Mouse (Mus musculus) stomach, postnatal 0 days (tissue): ENCODE data around the gene Pkn3. TPM values are rescaled to one million over a fixed set of nuclear protein-coding genes. Genes with fewer than 3 reads are reported as not detected.

ENCODE experiments used
- ATAC-seq: fragments of 200-750 bp; cut with Nextera tagmentation; 2 replicates; pipeline ENCODE4 v1.8.0; 2017; ENCODE audit not compliant: low FRiP score, low TSS enrichment
- DNase-seq: peaks from one replicate; pipeline ENCODE4 v3.0.0-alpha.2; 2016; ENCODE audit warnings: low spot score
- H3K27ac ChIP-seq: fragments of 300-500 bp; sonication (generic); replicated peaks from 2 replicates; pipeline ENCODE4 v1.5.1; 2014; ENCODE audit warnings: mild to moderate bottlenecking, control low read depth
- H3K27me3 ChIP-seq: fragments of 300-500 bp; sonication (generic); 2 replicates; pipeline ENCODE4 v1.6.1; 2014; ENCODE audit warnings: low read length; ENCODE audit not compliant: control insufficient read depth, insufficient read depth
- H3K36me3 ChIP-seq: fragments of 300-500 bp; sonication (generic); 2 replicates; pipeline ENCODE4 v1.6.1; 2014; ENCODE audit warnings: low read length, mixed read lengths; ENCODE audit not compliant: control insufficient read depth, insufficient read depth
- H3K4me1 ChIP-seq: fragments of 300-500 bp; sonication (generic); replicated peaks from 2 replicates; pipeline ENCODE4 v1.6.1; 2014; ENCODE audit warnings: antibody characterized with exemption; ENCODE audit not compliant: control insufficient read depth, insufficient read depth
- H3K4me2 ChIP-seq: fragments of 300-500 bp; sonication (generic); replicated peaks from 2 replicates; pipeline ENCODE4 v1.6.1; 2014; ENCODE audit warnings: low read depth, mild to moderate bottlenecking, control low read depth, moderate library complexity
- H3K4me3 ChIP-seq: fragments of 300-500 bp; sonication (generic); 2 replicates; pipeline ENCODE4 v1.5.1; 2014; ENCODE audit warnings: low read depth, low read length, control low read depth
- H3K9ac ChIP-seq: fragments of 300-500 bp; sonication (generic); 2 replicates; pipeline ENCODE4 v1.6.1; 2014; ENCODE audit warnings: mild to moderate bottlenecking, low read length, control low read depth, mixed read lengths
- H3K9me3 ChIP-seq: fragments of 300-500 bp; sonication (generic); 2 replicates; pipeline ENCODE4 v1.6.1; 2016; ENCODE audit warnings: low read length; ENCODE audit not compliant: control insufficient read depth
- CTCF ChIP-seq: IDR thresholded peaks from 2 replicates; pipeline ENCODE4 v1.5.1; 2016; ENCODE audit warnings: antibody characterized with exemption, low read depth, mild to moderate bottlenecking, moderate library complexity
- EP300 ChIP-seq: optimal IDR thresholded peaks from 2 replicates; pipeline ENCODE3; 2016; ENCODE audit warnings: antibody characterized with exemption
- WGBS: fragments of 180-500 bp; shearing (Covaris S2); extraction: QIAGEN DNeasy Blood & Tissue Kit; methylation state at CpG from one replicate; pipeline ENCODE4 v1.1.7; 2014; 5-methylcytosine and 5-hydroxymethylcytosine counted together
- polyA plus RNA-seq: library from polyadenylated mRNA; unstranded; fragments of >200 nt; fragmentation: Nextera tagmentation; extraction: Ambion mirVana; gene quantifications from 2 replicates; pipeline ENCODE4 v1.2.1, GENCODE M21; 2015

The Pkn3 gene
- polyA plus RNA-seq, 1 experiment from 2014 or later, result 3.1 TPM

DNA sequence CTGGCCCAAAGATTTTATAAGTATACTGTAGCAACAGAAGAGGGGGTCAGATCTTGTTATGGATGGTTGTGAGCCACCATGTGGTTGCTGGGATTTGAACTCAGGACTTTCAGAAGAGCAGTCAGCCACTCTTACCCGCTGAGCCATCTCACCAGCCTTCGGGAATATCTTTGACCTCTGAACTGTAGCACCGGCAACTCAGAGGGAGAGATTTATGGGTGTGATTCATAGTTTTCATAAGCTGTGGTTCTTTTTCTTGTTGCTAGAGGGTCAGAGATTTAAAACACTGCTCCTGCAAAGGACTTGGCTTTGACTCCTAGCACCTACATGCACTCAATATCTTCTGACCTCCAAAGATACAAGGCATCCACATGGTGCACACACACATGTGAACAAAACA, 1.9 kb upstream of the Pkn3 start:
- no peaks in the 10 kb centered on the region for H3K27me3 ChIP-seq
- 48% methylated on average over 3 of the region's 3 CpGs for WGBS
- no peak overlapping the region for H3K9ac ChIP-seq
- H3K27ac ChIP-seq, result no peak overlapping the region
- DNase-seq (no peak), ATAC-seq (no peak)
- no peak overlapping the region for H3K4me2 ChIP-seq
- no peak overlapping the region for H3K4me3 ChIP-seq
- H3K9me3 ChIP-seq, result no peaks in the 10 kb centered on the region
- H3K4me1 ChIP-seq, result peaks cover 4% of the 10 kb centered on the region; the same call in 1 of the 2 replicates
- TF ChIP-seq CTCF (no peak), EP300 (no peak)
- H3K36me3 ChIP-seq, result peaks cover 3% of the 10 kb centered on the region; the same call in 1 of the 2 replicates

DNA sequence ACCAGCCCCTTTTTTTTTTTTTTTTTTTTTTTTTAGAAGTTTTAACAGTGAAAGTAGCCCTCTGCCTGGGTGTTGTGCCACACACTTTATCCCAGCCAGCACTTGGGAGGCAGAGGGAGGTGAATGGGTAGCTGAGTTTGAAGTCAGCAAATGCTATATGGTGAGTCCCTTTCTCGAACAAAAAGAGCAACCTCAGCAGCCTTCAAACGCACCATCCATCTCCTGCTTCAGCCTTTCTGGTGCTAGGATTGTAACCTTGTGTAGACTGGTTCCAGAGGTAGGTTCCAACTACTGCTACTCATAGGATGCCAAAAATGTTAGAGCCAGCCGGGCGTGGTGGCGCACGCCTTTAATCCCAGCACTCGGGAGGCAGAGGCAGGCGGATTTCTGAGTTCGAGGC, 1.0 kb upstream of the Pkn3 start:
- 82% methylated on average over 7 of the region's 9 CpGs for WGBS
- Histone ChIP-seq H3K9me3 (no peaks in the 10 kb centered on the region), H3K27ac (no peak overlapping the region), H3K4me1 (peaks cover 4% of the 10 kb centered on the region; the same call in 1 of the 2 replicates), H3K4me2 (no peak overlapping the region), H3K36me3 (peaks cover 3% of the 10 kb centered on the region; the same call in 1 of the 2 replicates), H3K9ac (no peak overlapping the region), H3K27me3 (no peaks in the 10 kb centered on the region), H3K4me3 (no peak overlapping the region)
- DNase-seq (no peak), ATAC-seq (no peak)
- no peak for TF ChIP-seq EP300
- TF ChIP-seq CTCF, result no peak

DNA sequence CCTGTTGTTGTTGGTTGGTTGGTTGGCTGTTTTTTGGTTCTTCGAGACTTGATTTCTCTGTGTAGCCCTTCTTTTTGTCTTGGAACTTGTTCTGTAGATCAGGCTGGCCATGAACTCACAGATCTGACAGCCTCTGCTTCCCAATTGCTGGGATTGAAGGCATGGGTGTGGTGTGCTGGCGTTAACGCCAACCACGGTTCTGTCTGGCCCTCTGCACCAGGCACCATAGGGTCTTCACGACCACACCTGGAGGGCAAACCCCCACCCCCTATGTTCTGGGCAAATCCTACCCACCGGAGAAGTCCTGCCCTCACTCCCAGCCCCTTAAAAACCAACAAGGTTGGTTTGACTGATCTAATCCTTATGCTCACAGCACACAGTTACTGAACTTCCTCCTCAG, 525 bp upstream of the Pkn3 start:
- Histone ChIP-seq H3K9me3 (no peaks in the 10 kb centered on the region), H3K27ac (no peak overlapping the region; the same call in 1 of the 2 replicates), H3K4me1 (peaks cover 4% of the 10 kb centered on the region; the same call in 1 of the 2 replicates), H3K9ac (0 out of 2 replicates have a peak overlapping the region, but pooled peaks have one; percentile 18), H3K4me2 (0 out of 2 replicates have a peak overlapping the region, but pooled peaks have one; percentile 98), H3K27me3 (no peaks in the 10 kb centered on the region), H3K36me3 (peaks cover 3% of the 10 kb centered on the region; the same call in 1 of the 2 replicates), H3K4me3 (peak overlapping the region; percentile 62; the same call in 1 of the 2 replicates)
- ATAC-seq (peak; percentile 35), DNase-seq (no peak)
- 51% methylated on average over 6 of the region's 6 CpGs for WGBS
- TF ChIP-seq CTCF, result no peak
- TF ChIP-seq EP300, result no peak

DNA sequence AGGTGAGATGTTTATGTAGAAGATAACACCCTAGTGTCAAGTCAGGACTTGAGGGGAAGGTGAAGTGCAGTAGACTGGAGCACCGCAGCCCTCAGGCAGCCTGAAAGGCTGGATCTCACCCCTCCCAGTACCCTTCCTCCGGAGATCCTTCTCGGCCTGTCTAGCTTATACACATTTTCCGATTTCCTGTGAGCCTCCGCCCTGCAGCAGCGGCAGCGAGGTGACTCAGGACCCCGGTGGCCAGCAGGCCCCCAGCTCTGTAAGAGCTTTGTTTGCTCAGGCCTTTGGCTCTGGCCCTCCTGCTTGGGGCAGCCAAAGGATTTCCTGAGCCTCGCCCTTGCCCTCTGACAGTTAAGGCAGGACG, 847 bp downstream of the Pkn3 start:
- 11% methylated on average over 10 of the region's 10 CpGs for WGBS
- H3K4me3 ChIP-seq, result no peak overlapping the region; the same call in 1 of the 2 replicates
- DNase-seq (no peak), ATAC-seq (no peak; the same call in 1 of the 2 replicates)
- peak overlapping the region; percentile 78 for H3K27ac ChIP-seq
- H3K4me1 ChIP-seq, result peaks cover 4% of the 10 kb centered on the region; the same call in 1 of the 2 replicates
- peak overlapping the region; percentile 35 for H3K9ac ChIP-seq
- peaks cover 1% of the 10 kb centered on the region; the same call in 1 of the 2 replicates for H3K36me3 ChIP-seq
- peak overlapping the region; percentile 98 for H3K4me2 ChIP-seq
- no peaks in the 10 kb centered on the region for H3K27me3 ChIP-seq
- no peak for TF ChIP-seq EP300
- no peak for TF ChIP-seq CTCF
- no peaks in the 10 kb centered on the region for H3K9me3 ChIP-seq

DNA sequence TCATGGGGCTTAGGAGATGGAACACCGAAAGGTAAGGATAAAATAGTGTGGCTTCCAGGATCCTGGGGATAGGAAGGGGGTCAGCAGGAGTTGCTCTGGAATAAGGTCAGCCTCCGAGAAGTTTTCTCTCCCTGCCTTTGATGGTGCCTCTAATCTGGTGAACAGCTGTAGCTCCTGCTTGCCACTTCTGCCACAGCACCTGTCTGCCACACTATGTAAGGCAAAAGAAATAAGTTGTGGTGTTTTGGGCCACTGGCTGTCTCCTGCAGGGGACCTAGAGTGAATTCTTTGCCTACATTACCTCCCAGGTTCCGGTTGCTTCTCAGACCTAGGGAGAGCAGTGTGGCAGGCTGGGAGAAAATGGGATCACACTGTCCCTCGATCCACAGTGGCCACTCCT, 1.3 kb downstream of the Pkn3 start:
- no peaks in the 10 kb centered on the region for H3K27me3 ChIP-seq
- peak overlapping the region; percentile 35; the same call in 1 of the 2 replicates for H3K9ac ChIP-seq
- no peak for ATAC-seq
- H3K36me3 ChIP-seq, result no peaks in the 10 kb centered on the region
- H3K27ac ChIP-seq, result peak overlapping the region; percentile 78
- H3K9me3 ChIP-seq, result no peaks in the 10 kb centered on the region
- no peak overlapping the region for H3K4me3 ChIP-seq
- 73% methylated on average over 4 of the region's 4 CpGs for WGBS
- peak overlapping the region; percentile 98; the same call in 1 of the 2 replicates for H3K4me2 ChIP-seq
- peaks cover 4% of the 10 kb centered on the region; the same call in 1 of the 2 replicates for H3K4me1 ChIP-seq
- DNase-seq, result no peak
- TF ChIP-seq CTCF (no peak), EP300 (no peak)

DNA sequence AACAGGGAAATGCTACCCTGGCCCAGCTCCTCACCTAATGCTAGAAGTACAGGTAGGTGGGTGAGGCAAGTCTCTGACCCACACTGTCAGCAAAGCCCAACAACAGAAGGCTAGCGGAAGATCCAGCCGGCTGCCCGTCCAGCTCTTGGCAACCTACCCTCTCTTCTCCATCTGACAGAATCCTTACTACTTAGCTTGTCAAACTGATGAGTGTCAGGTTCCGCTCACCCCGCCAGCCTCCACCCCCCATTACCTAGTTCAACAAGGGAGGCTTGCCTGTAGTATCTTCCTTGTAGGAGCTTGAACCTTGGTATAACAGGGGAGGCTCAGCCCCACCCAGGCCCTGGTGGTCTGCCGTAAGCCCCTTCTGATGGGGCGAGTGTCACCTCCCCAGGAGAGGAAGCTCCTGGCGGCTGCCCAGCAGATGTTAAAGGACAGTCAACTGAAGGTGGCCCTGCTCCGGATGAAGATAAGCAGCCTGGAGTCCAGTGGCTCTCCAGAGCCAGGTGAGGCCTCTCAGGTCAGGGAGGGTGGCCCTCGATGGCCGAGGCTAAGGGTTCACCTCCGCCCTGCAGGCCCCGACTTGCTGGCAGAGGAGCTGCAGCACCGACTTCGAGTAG, 2.8 kb downstream of the Pkn3 start:
- H3K27ac ChIP-seq, result no peak overlapping the region
- ATAC-seq (no peak), DNase-seq (no peak)
- H3K9ac ChIP-seq, result no peak overlapping the region
- H3K27me3 ChIP-seq, result no peaks in the 10 kb centered on the region
- no peaks in the 10 kb centered on the region for H3K36me3 ChIP-seq
- no peaks in the 10 kb centered on the region for H3K9me3 ChIP-seq
- H3K4me3 ChIP-seq, result no peak overlapping the region
- peaks cover 4% of the 10 kb centered on the region; the same call in 1 of the 2 replicates for H3K4me1 ChIP-seq
- no peak for TF ChIP-seq EP300
- no peak for TF ChIP-seq CTCF
- no peak overlapping the region for H3K4me2 ChIP-seq
- 82% methylated on average over 15 of the region's 15 CpGs for WGBS
